In genomic region chr6:49009161-49009555, GRCm38 (mm10) we compare ENCODE assay signal across 10 mouse cellular contexts. TPM values are rescaled to one million over a fixed set of nuclear protein-coding genes. Genes with fewer than 3 reads are reported as not detected.
DNase-seq lines count a peak whose midpoint lies in the region; ATAC-seq and TF ChIP-seq lines count a peak whose summit lies in the region.
"Had no signal": no experiment of that assay in that cellular context is flagged by ENCODE, and none has a peak within 500 bp of the region (broad histone marks: within the 10 kb centered on the region; RNA-seq: fewer than 3 reads in every experiment).

No protein-coding gene starts in this region.

- ATAC-seq in forebrain, postnatal 0 days, result no peak
- no peak for ATAC-seq in liver, embryonic 15.5 days (ENCODE audit: insufficient read depth)
- ATAC-seq in liver, embryonic 12.5 days, result no peak
- ATAC-seq in midbrain, postnatal 0 days (ENCODE audit: low FRiP score), result no peak

- no peak overlapping the region for H3K4me2 ChIP-seq in forebrain, postnatal 0 days (ENCODE audit: low read depth)
- H3K4me2 ChIP-seq in liver, embryonic 15.5 days, result 0 out of 2 replicates have a peak overlapping the region, but pooled peaks have one; percentile 48
- H3K4me2 ChIP-seq in liver, embryonic 12.5 days, result no peak overlapping the region
- H3K4me2 ChIP-seq in midbrain, postnatal 0 days (ENCODE audit: low read depth, low read length, poor library complexity, severe bottlenecking), result no peak overlapping the region

- no peaks in the 10 kb centered on the region for H3K27me3 ChIP-seq in forebrain, embryonic 10.5 days (ENCODE audit: poor library complexity, severe bottlenecking)
- H3K27me3 ChIP-seq in forebrain, postnatal 0 days (ENCODE audit: insufficient read depth, low read length), result no peaks in the 10 kb centered on the region
- H3K27me3 ChIP-seq in liver, embryonic 15.5 days, result no peaks in the 10 kb centered on the region
- H3K27me3 ChIP-seq in liver, embryonic 12.5 days (replicated peaks), result no peaks in the 10 kb centered on the region
- H3K27me3 ChIP-seq in midbrain, postnatal 0 days (ENCODE audit: insufficient read depth, low read length), result no peaks in the 10 kb centered on the region

- no peaks in the 10 kb centered on the region for H3K36me3 ChIP-seq in forebrain, embryonic 10.5 days (replicated peaks)
- no peaks in the 10 kb centered on the region for H3K36me3 ChIP-seq in forebrain, postnatal 0 days (ENCODE audit: insufficient read depth)
- no peaks in the 10 kb centered on the region for H3K36me3 ChIP-seq in liver, embryonic 15.5 days (replicated peaks)
- no peaks in the 10 kb centered on the region for H3K36me3 ChIP-seq in liver, embryonic 12.5 days
- H3K36me3 ChIP-seq in midbrain, postnatal 0 days (ENCODE audit: insufficient read depth, low read length), result no peaks in the 10 kb centered on the region

- 0 out of 2 replicates have a peak, but pooled peaks cover 3% of the 10 kb centered on the region for H3K9me3 ChIP-seq in forebrain, embryonic 10.5 days
- no peaks in the 10 kb centered on the region for H3K9me3 ChIP-seq in forebrain, postnatal 0 days (ENCODE audit: low read length)
- no peaks in the 10 kb centered on the region for H3K9me3 ChIP-seq in liver, embryonic 15.5 days (replicated peaks)
- no peaks in the 10 kb centered on the region for H3K9me3 ChIP-seq in liver, embryonic 12.5 days (replicated peaks)
- no peaks in the 10 kb centered on the region for H3K9me3 ChIP-seq in midbrain, postnatal 0 days (ENCODE audit: low read length)

- TF ChIP-seq CTCF in forebrain, postnatal 0 days (IDR thresholded peaks at IDR 0.05; ENCODE audit: low read depth), result no peak
- TF ChIP-seq CTCF in midbrain, postnatal 0 days (IDR thresholded peaks at IDR 0.05), result no peak

- H3K4me3 ChIP-seq in forebrain, embryonic 10.5 days, result peak overlapping the region; percentile 42; the same call in 1 of the 2 replicates
- H3K4me3 ChIP-seq in forebrain, postnatal 0 days (ENCODE audit: low read depth, low read length), result no peak overlapping the region
- H3K4me3 ChIP-seq in liver, embryonic 15.5 days (replicated peaks), result no peak overlapping the region
- no peak overlapping the region for H3K4me3 ChIP-seq in liver, embryonic 12.5 days
- no peak overlapping the region for H3K4me3 ChIP-seq in midbrain, postnatal 0 days (ENCODE audit: low read depth, low read length)

- peaks cover 13% of the 10 kb centered on the region for H3K4me1 ChIP-seq in forebrain, embryonic 10.5 days
- H3K4me1 ChIP-seq in forebrain, postnatal 0 days (ENCODE audit: insufficient read depth), result 0 out of 2 replicates have a peak, but pooled peaks cover 4% of the 10 kb centered on the region
- peaks cover 8% of the 10 kb centered on the region for H3K4me1 ChIP-seq in liver, embryonic 15.5 days (replicated peaks)
- peaks cover 8% of the 10 kb centered on the region; the same call in 1 of the 2 replicates for H3K4me1 ChIP-seq in liver, embryonic 12.5 days
- H3K4me1 ChIP-seq in midbrain, postnatal 0 days (ENCODE audit: insufficient read depth, low read length), result no peaks in the 10 kb centered on the region; the same call in 1 of the 2 replicates

- no peak overlapping the region for H3K9ac ChIP-seq in forebrain, postnatal 0 days
- H3K9ac ChIP-seq in liver, embryonic 15.5 days, result no peak overlapping the region
- no peak overlapping the region for H3K9ac ChIP-seq in liver, embryonic 12.5 days
- H3K9ac ChIP-seq in midbrain, postnatal 0 days (replicated peaks; ENCODE audit: low read length, poor library complexity, severe bottlenecking), result no peak overlapping the region

- DNase-seq in forebrain, embryonic 10.5 days (ENCODE audit: extremely low spot score, low spot score), result peak; percentile 35
- no peak for DNase-seq in forebrain, postnatal 0 days
- DNase-seq in forelimb bud, embryonic 11.5 days (ENCODE audit: low read depth, low spot score), result peak; percentile 43
- DNase-seq in midbrain, postnatal 0 days (ENCODE audit: low spot score), result peak; percentile 27
- DNase-seq in cerebellum, postnatal 36 days, result no peak
- DNase-seq in ovary, postnatal 14 days (ENCODE audit: low spot score), result no peak

- H3K27ac ChIP-seq in forebrain, embryonic 10.5 days, result peak overlapping the region; percentile 65
- no peak overlapping the region for H3K27ac ChIP-seq in forebrain, postnatal 0 days (ENCODE audit: low read depth, low read length)
- no peak overlapping the region for H3K27ac ChIP-seq in liver, embryonic 15.5 days (replicated peaks)
- no peak overlapping the region for H3K27ac ChIP-seq in liver, embryonic 12.5 days
- H3K27ac ChIP-seq in midbrain, postnatal 0 days (ENCODE audit: low read depth, low read length), result no peak overlapping the region

- WGBS in forebrain, embryonic 10.5 days, result 41% methylated on average over 7 of the region's 7 CpGs
- WGBS in forebrain, postnatal 0 days, result 11% methylated on average over 7 of the region's 7 CpGs
- 54% methylated on average over 7 of the region's 7 CpGs for whole genome bisulfite sequencing in liver, embryonic 15.5 days (ENCODE audit: insufficient replicate concordance)
- WGBS in liver, embryonic 12.5 days (ENCODE audit: insufficient replicate concordance), result 44% methylated on average over 7 of the region's 7 CpGs
- WGBS in midbrain, postnatal 0 days, result 21% methylated on average over 7 of the region's 7 CpGs

RNA-seq across cellular contexts. Expression of gene Svs1, which starts 22.5 kb away (rescaled TPM):
- polyA plus RNA-seq in forebrain, embryonic 10.5 days (2016; fragmentation: Nextera tagmentation; extraction: Ambion mirVana), result not detected in 2 replicates
- not detected in 2 replicates for total RNA-seq in forebrain, postnatal 0 days (2014; rRNA removed)
- polyA plus RNA-seq in forebrain, postnatal 0 days (2015; fragmentation: Nextera tagmentation; extraction: Ambion mirVana), result not detected in 2 replicates
- not detected in 2 replicates for polyA plus RNA-seq in liver, embryonic 15.5 days (2015; fragmentation: Nextera tagmentation; extraction: Ambion mirVana)
- not detected in 2 replicates for polyA plus RNA-seq in liver, embryonic 12.5 days (2016; fragmentation: Nextera tagmentation; extraction: Ambion mirVana)
- not detected in 2 replicates for total RNA-seq in midbrain, postnatal 0 days (2014; rRNA removed)
- polyA plus RNA-seq in midbrain, postnatal 0 days (2015; fragmentation: Nextera tagmentation; extraction: Ambion mirVana), result not detected in 2 replicates
- total RNA-seq: granulocyte monocyte progenitor cell, adult 5-6 weeks; layer of hippocampus, postnatal 14 days had no signal

RNA-seq across cellular contexts. Expression of gene Gpnmb, which starts 27.2 kb away (rescaled TPM):
- polyA plus RNA-seq in forebrain, embryonic 10.5 days (2016; fragmentation: Nextera tagmentation; extraction: Ambion mirVana), result 1.1 and 2.5 TPM in 2 replicates
- 0.92 and 1.6 TPM in 2 replicates for total RNA-seq in forebrain, postnatal 0 days (2014; rRNA removed)
- polyA plus RNA-seq in forebrain, postnatal 0 days (2015; fragmentation: Nextera tagmentation; extraction: Ambion mirVana), result 1.4 and 1.8 TPM in 2 replicates
- polyA plus RNA-seq in liver, embryonic 15.5 days (2015; fragmentation: Nextera tagmentation; extraction: Ambion mirVana), result 0.52 and 0.64 TPM in 2 replicates
- polyA plus RNA-seq in liver, embryonic 12.5 days (2016; fragmentation: Nextera tagmentation; extraction: Ambion mirVana), result 0.17 and 0.36 TPM in 2 replicates
- 0.38 and 1.5 TPM in 2 replicates for total RNA-seq in midbrain, postnatal 0 days (2014; rRNA removed)
- polyA plus RNA-seq in midbrain, postnatal 0 days (2015; fragmentation: Nextera tagmentation; extraction: Ambion mirVana), result 0.40 and 0.77 TPM in 2 replicates

RNA-seq across cellular contexts. Expression of gene Doxl2, which starts 34.4 kb away (rescaled TPM):
- not detected in 2 replicates for polyA plus RNA-seq in forebrain, embryonic 10.5 days (2016; fragmentation: Nextera tagmentation; extraction: Ambion mirVana)
- total RNA-seq in forebrain, postnatal 0 days (2014; rRNA removed), result not detected in 2 replicates
- not detected in 2 replicates for polyA plus RNA-seq in forebrain, postnatal 0 days (2015; fragmentation: Nextera tagmentation; extraction: Ambion mirVana)
- polyA plus RNA-seq in liver, embryonic 15.5 days (2015; fragmentation: Nextera tagmentation; extraction: Ambion mirVana), result not detected in 2 replicates
- polyA plus RNA-seq in liver, embryonic 12.5 days (2016; fragmentation: Nextera tagmentation; extraction: Ambion mirVana), result not detected in 2 replicates
- not detected in 2 replicates for total RNA-seq in midbrain, postnatal 0 days (2014; rRNA removed)
- polyA plus RNA-seq in midbrain, postnatal 0 days (2015; fragmentation: Nextera tagmentation; extraction: Ambion mirVana), result not detected in 2 replicates
- total RNA-seq: granulocyte monocyte progenitor cell, adult 5-6 weeks; layer of hippocampus, postnatal 14 days had no signal

Comparison
In these comparisons a context has a peak if more than half of its experiments do, and no peak if none do; other contexts are left out.
1. DNase-seq: peak in forebrain, embryonic 10.5 days (single experiment), forelimb bud, embryonic 11.5 days (single experiment) and midbrain, postnatal 0 days (single experiment); none in forebrain, postnatal 0 days (single experiment), cerebellum, postnatal 36 days (0 of 2) and ovary, postnatal 14 days (single experiment).